Mouse (Mus musculus): ENCODE results near the gene Ramp1. TPM values are rescaled to one million over a fixed set of nuclear protein-coding genes. Genes with fewer than 3 reads are reported as not detected.

The Ramp1 gene
- polyA plus RNA-seq, 1 experiment from 2014 or later: 21.4 TPM

- peak overlapping the region; percentile 80 for H3K4me2 ChIP-seq (replicated peaks)
- 65% methylated on average over 6 of the region's 6 CpGs for WGBS
- H3K4me1 ChIP-seq: peaks cover 36% of the 10 kb centered on the region
- H3K27me3 ChIP-seq: no peaks in the 10 kb centered on the region; the same call in 1 of the 2 replicates
- H3K4me3 ChIP-seq (replicated peaks): peak overlapping the region; percentile 45
- 0 out of 2 replicates have a peak overlapping the region, but pooled peaks have one; percentile 17 for H3K27ac ChIP-seq (replicated peaks)
- no peak overlapping the region for H3K9ac ChIP-seq
- H3K9me3 ChIP-seq (replicated peaks): no peaks in the 10 kb centered on the region
- H3K36me3 ChIP-seq: no peaks in the 10 kb centered on the region
- ATAC-seq (ENCODE audit: insufficient number of reproducible peaks, low FRiP score, low TSS enrichment, low read depth): no peak
Measured at GRCm38 (mm10) chr1:91180723-91181122, 1.1 kb downstream of the Ramp1 start.

- Histone ChIP-seq H3K27me3 (no peaks in the 10 kb centered on the region; the same call in 1 of the 2 replicates), H3K4me1 (peaks cover 36% of the 10 kb centered on the region), H3K4me3 (replicated peaks) (0 out of 2 replicates have a peak overlapping the region, but pooled peaks have one; percentile 45), H3K36me3 (no peaks in the 10 kb centered on the region), H3K9me3 (replicated peaks) (no peaks in the 10 kb centered on the region), H3K4me2 (replicated peaks) (peak overlapping the region; percentile 80; the same call in 1 of the 2 replicates), H3K27ac (replicated peaks) (peak overlapping the region; percentile 69; the same call in 1 of the 2 replicates), H3K9ac (no peak overlapping the region)
- no peak for ATAC-seq (ENCODE audit: insufficient number of reproducible peaks, low FRiP score, low TSS enrichment, low read depth)
- 68% methylated on average over 5 of the region's 5 CpGs for WGBS
Measured at GRCm38 (mm10) chr1:91181261-91181660, 1.6 kb downstream of the Ramp1 start.

GRCm38 (mm10) chr1:91181784-91182450 is 2.3 kb downstream of the Ramp1 start:
- peak overlapping the region; percentile 80 for H3K4me2 ChIP-seq (replicated peaks)
- no peak overlapping the region for H3K4me3 ChIP-seq (replicated peaks)
- no peaks in the 10 kb centered on the region for H3K36me3 ChIP-seq
- ATAC-seq (ENCODE audit: insufficient number of reproducible peaks, low FRiP score, low TSS enrichment, low read depth): no peak
- peak overlapping the region; percentile 69 for H3K27ac ChIP-seq (replicated peaks)
- H3K9ac ChIP-seq: no peak overlapping the region
- WGBS: 21% methylated on average over 12 of the region's 12 CpGs
- H3K4me1 ChIP-seq: peaks cover 36% of the 10 kb centered on the region
- H3K27me3 ChIP-seq: no peaks in the 10 kb centered on the region; the same call in 1 of the 2 replicates
- H3K9me3 ChIP-seq (replicated peaks): no peaks in the 10 kb centered on the region

GRCm38 (mm10) chr1:91183305-91183704 is 3.7 kb downstream of the Ramp1 start:
- H3K36me3 ChIP-seq: no peaks in the 10 kb centered on the region
- no peak for ATAC-seq (ENCODE audit: insufficient number of reproducible peaks, low FRiP score, low TSS enrichment, low read depth)
- WGBS: 77% methylated on average over 10 of the region's 10 CpGs
- no peaks in the 10 kb centered on the region; the same call in 1 of the 2 replicates for H3K27me3 ChIP-seq
- H3K27ac ChIP-seq (replicated peaks): no peak overlapping the region
- peaks cover 36% of the 10 kb centered on the region for H3K4me1 ChIP-seq
- no peaks in the 10 kb centered on the region for H3K9me3 ChIP-seq (replicated peaks)
- H3K4me2 ChIP-seq (replicated peaks): no peak overlapping the region
- no peak overlapping the region for H3K9ac ChIP-seq
- no peak overlapping the region for H3K4me3 ChIP-seq (replicated peaks)

GRCm38 (mm10) chr1:91186677-91187076 is 7.1 kb downstream of the Ramp1 start:
- peaks cover 13% of the 10 kb centered on the region for H3K4me1 ChIP-seq
- no peak overlapping the region for H3K4me3 ChIP-seq (replicated peaks)
- 80% methylated on average over 6 of the region's 6 CpGs for WGBS
- no peaks in the 10 kb centered on the region for H3K27me3 ChIP-seq
- H3K4me2 ChIP-seq (replicated peaks): no peak overlapping the region
- no peaks in the 10 kb centered on the region for H3K9me3 ChIP-seq (replicated peaks)
- H3K36me3 ChIP-seq: no peaks in the 10 kb centered on the region
- ATAC-seq (ENCODE audit: insufficient number of reproducible peaks, low FRiP score, low TSS enrichment, low read depth): no peak
- no peak overlapping the region for H3K27ac ChIP-seq (replicated peaks)
- no peak overlapping the region for H3K9ac ChIP-seq

- H3K4me1 ChIP-seq: peaks cover 7% of the 10 kb centered on the region
- no peak overlapping the region for H3K27ac ChIP-seq (replicated peaks)
- no peak overlapping the region for H3K4me3 ChIP-seq (replicated peaks)
- WGBS: 82% methylated on average over 5 of the region's 5 CpGs
- H3K4me2 ChIP-seq (replicated peaks): no peak overlapping the region
- ATAC-seq (ENCODE audit: insufficient number of reproducible peaks, low FRiP score, low TSS enrichment, low read depth): no peak
- H3K9me3 ChIP-seq (replicated peaks): no peaks in the 10 kb centered on the region
- no peaks in the 10 kb centered on the region for H3K27me3 ChIP-seq
- H3K36me3 ChIP-seq: no peaks in the 10 kb centered on the region
- H3K9ac ChIP-seq: no peak overlapping the region
Measured at GRCm38 (mm10) chr1:91187315-91187714, 7.7 kb downstream of the Ramp1 start.

GRCm38 (mm10) chr1:91187786-91188640 is 8.4 kb downstream of the Ramp1 start:
- Histone ChIP-seq H3K27me3 (no peaks in the 10 kb centered on the region), H3K4me1 (peaks cover under 1% of the 10 kb centered on the region; the same call in 1 of the 2 replicates), H3K4me2 (replicated peaks) (no peak overlapping the region), H3K4me3 (replicated peaks) (no peak overlapping the region), H3K36me3 (no peaks in the 10 kb centered on the region), H3K9me3 (replicated peaks) (no peaks in the 10 kb centered on the region), H3K27ac (replicated peaks) (no peak overlapping the region), H3K9ac (no peak overlapping the region)
- 81% methylated on average over 7 of the region's 7 CpGs for WGBS
- no peak for ATAC-seq (ENCODE audit: insufficient number of reproducible peaks, low FRiP score, low TSS enrichment, low read depth)

- no peak overlapping the region for H3K4me3 ChIP-seq (replicated peaks)
- no peaks in the 10 kb centered on the region for H3K9me3 ChIP-seq (replicated peaks)
- H3K4me1 ChIP-seq: no peaks in the 10 kb centered on the region
- no peak overlapping the region for H3K4me2 ChIP-seq (replicated peaks)
- no peak overlapping the region for H3K27ac ChIP-seq (replicated peaks)
- no peak overlapping the region for H3K9ac ChIP-seq
- no peaks in the 10 kb centered on the region for H3K27me3 ChIP-seq
- WGBS: 86% methylated on average over 10 of the region's 10 CpGs
- ATAC-seq (ENCODE audit: insufficient number of reproducible peaks, low FRiP score, low TSS enrichment, low read depth): no peak
- no peaks in the 10 kb centered on the region for H3K36me3 ChIP-seq
Measured at GRCm38 (mm10) chr1:91188851-91189460, 9.3 kb downstream of the Ramp1 start.

GRCm38 (mm10) chr1:91192184-91192583 is 12.6 kb downstream of the Ramp1 start:
- Histone ChIP-seq H3K4me1 (no peaks in the 10 kb centered on the region), H3K27me3 (no peaks in the 10 kb centered on the region), H3K27ac (replicated peaks) (no peak overlapping the region), H3K9ac (no peak overlapping the region), H3K9me3 (replicated peaks) (no peaks in the 10 kb centered on the region), H3K36me3 (no peaks in the 10 kb centered on the region), H3K4me3 (replicated peaks) (no peak overlapping the region), H3K4me2 (replicated peaks) (no peak overlapping the region)
- 52% methylated on average over 8 of the region's 8 CpGs for WGBS
- ATAC-seq (ENCODE audit: insufficient number of reproducible peaks, low FRiP score, low TSS enrichment, low read depth): no peak

- Histone ChIP-seq H3K9ac (no peak overlapping the region), H3K36me3 (no peaks in the 10 kb centered on the region), H3K27ac (replicated peaks) (no peak overlapping the region), H3K4me2 (replicated peaks) (no peak overlapping the region), H3K4me3 (replicated peaks) (no peak overlapping the region), H3K4me1 (no peaks in the 10 kb centered on the region), H3K27me3 (no peaks in the 10 kb centered on the region), H3K9me3 (replicated peaks) (no peaks in the 10 kb centered on the region)
- 78% methylated on average over 4 of the region's 4 CpGs for WGBS
- ATAC-seq (ENCODE audit: insufficient number of reproducible peaks, low FRiP score, low TSS enrichment, low read depth): no peak
Measured at GRCm38 (mm10) chr1:91193242-91193641, 13.6 kb downstream of the Ramp1 start.

- Histone ChIP-seq H3K4me2 (replicated peaks) (no peak overlapping the region), H3K4me3 (replicated peaks) (no peak overlapping the region), H3K27me3 (no peaks in the 10 kb centered on the region), H3K9ac (no peak overlapping the region), H3K4me1 (no peaks in the 10 kb centered on the region), H3K9me3 (replicated peaks) (no peaks in the 10 kb centered on the region), H3K27ac (replicated peaks) (no peak overlapping the region), H3K36me3 (no peaks in the 10 kb centered on the region)
- 89% methylated on average over 4 of the region's 4 CpGs for WGBS
- ATAC-seq (ENCODE audit: insufficient number of reproducible peaks, low FRiP score, low TSS enrichment, low read depth): no peak
Measured at GRCm38 (mm10) chr1:91193680-91194079, 14.1 kb downstream of the Ramp1 start.
